Mouse (Mus musculus) G1E-ER4 (cell line): ENCODE data around the gene Abcg2. TPM values are rescaled to one million over a fixed set of nuclear protein-coding genes. Genes with fewer than 3 reads are reported as not detected.
"Not testable (repeated sequence)": the region's sequence is repeated elsewhere in the genome, so short reads cannot be mapped to it uniquely, and the experiment has no call there.

Experiments used
- GATA1 ChIP-seq: IDR thresholded peaks from one replicate; pipeline ENCODE4 v1.8.0; 2012; ENCODE audit warnings: low read length, inconsistent platforms
- polyA plus RNA-seq: library from polyadenylated mRNA; stranded (reverse); fragments of >175 nt; gene quantifications from 2 replicates; pipeline ENCODE4 v1.2.3, GENCODE M21; 2012

Abcg2 gene
- polyA plus RNA-seq, result 10.3 and 14.2 TPM in 2 replicates

GRCm38 (mm10) chr6:58584223-58584622, at the start of gene Abcg2:
Abcg2 (plus strand) TSS chr6:58584523.
- not testable (repeated sequence) for TF ChIP-seq GATA1

- TF ChIP-seq GATA1, result no peak
Measured at GRCm38 (mm10) chr6:58546816-58547215, 37.5 kb upstream of the Abcg2 start.

- no peak for TF ChIP-seq GATA1
Measured at GRCm38 (mm10) chr6:58596294-58596653, 12.0 kb downstream of the Abcg2 start.

GRCm38 (mm10) chr6:58606642-58607041, 22.3 kb downstream of the Abcg2 start:
- TF ChIP-seq GATA1, result no peak

GRCm38 (mm10) chr6:58608422-58608821, 24.1 kb downstream of the Abcg2 start:
- TF ChIP-seq GATA1, result no peak

- no peak for TF ChIP-seq GATA1
Measured at GRCm38 (mm10) chr6:58609919-58610759, 25.8 kb downstream of the Abcg2 start.

DNA sequence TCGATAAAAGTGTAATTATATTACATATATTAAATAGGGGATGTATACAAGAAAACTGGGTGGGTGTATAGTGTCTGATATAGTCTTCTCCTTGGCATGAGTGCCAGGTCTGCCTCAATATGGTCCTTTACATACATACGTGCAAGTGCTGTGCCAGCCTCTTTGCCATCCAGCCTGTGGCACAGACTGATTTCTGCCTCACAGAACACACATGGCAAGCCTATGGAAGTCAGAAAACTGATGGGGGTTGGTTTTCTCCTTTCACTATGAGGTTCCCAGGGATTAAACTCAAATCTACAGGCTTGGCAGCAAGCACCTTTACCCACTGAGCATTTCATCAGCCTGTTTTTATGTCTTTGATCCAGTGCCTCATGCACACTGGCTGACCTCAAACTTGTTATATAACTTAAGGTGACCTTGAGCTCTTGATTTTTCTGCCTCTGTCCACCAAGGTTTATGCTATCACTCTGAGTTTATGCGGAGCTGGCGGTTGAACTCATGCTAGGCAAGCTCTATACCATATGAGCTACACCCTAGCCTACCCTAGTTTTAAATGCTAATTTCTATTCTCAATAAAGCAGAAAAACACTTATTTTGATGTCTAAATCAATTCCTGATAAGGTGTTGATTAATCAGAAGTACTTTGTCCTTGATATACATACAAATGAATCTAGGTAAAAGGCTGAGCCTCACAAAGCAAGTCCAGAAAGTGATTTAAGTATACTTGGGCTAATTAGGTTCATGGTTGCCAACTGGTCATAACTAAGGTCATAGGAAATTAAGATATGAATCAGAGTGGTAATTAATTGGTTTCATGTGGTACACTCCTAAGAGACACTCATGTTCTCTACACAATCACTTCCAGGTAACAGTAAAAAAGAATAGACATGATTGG, 26.7 kb downstream of the Abcg2 start:
- TF ChIP-seq GATA1, result no peak

DNA sequence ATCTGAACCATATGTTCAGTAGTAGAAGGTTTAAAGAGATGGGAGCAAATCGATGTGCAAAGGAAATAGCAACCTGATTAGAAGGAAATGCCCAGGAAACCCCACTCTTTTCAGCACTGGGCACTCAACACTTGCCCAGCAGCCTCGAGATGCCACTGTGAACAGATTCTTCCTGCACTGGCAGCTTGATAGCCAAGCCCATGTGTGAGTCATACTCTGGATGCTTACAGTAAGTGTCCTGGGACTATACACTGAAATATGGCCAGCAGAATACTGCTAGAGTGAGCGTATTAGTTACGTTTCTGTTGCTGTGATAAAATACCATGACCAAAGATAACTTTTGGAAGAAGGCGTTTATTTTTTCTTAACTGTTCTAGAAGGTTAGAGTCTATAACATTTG, 39.8 kb downstream of the Abcg2 start:
- TF ChIP-seq GATA1, result no peak

GRCm38 (mm10) chr6:58629238-58629637, 44.9 kb downstream of the Abcg2 start:
- no peak for TF ChIP-seq GATA1

DNA sequence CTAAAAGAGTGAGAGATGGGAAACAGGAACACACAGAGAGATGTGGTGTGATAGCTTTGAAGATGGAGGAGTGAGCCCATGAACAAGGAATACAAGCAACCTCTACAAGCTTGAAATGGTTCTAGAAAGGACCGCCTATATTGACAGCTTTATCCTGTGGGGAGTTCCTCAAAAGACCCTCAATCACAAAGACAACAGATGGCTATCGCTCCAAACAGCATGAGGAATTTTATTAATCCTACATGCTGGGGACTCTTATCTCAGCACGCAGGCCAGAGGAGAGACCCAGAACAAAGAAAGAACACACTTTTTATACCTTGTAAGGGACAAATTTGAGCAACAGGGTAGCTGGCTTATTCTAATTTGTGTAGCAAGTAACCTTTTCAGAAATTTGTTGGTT, 48.1 kb downstream of the Abcg2 start:
- TF ChIP-seq GATA1, result peak; percentile 26

DNA sequence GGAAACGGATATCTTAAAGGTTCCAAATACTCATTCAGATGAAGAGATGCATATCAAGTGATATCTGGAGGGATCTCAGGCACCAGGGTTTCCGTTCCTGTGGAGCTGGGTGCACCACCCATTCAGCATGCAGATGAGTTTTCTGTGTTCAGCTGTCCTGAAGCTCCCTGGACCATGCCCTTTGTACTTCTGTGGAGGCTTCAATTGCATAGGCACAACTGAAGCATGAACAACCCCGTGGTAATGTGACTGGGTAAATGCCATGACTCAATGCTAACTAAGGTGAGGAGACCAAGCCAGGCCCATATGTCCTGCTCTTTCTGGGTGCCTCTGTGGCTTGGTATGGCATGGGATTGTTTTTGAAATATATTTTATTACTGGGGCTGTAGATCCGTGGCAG, 49.4 kb downstream of the Abcg2 start:
- no peak for TF ChIP-seq GATA1

DNA sequence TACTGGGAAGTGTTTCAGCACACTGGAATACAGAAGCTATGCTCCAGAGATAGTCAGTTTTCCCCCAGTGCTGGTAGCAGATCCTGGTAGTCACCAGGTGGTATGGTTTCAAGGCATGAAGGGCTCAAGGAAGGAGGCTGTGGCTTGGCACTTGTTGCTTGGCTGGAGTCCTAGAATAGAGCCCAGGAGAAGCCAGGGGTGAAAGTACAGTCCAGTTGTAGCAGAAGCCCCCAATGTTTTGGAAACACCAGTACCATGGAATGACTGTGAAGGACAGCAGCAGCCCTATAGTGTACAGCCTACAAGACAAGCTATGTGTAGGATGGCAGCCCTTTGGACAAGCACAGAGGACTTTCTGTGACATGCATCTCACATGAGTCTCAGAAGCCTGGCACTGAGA, 54.2 kb downstream of the Abcg2 start:
- no peak for TF ChIP-seq GATA1

DNA sequence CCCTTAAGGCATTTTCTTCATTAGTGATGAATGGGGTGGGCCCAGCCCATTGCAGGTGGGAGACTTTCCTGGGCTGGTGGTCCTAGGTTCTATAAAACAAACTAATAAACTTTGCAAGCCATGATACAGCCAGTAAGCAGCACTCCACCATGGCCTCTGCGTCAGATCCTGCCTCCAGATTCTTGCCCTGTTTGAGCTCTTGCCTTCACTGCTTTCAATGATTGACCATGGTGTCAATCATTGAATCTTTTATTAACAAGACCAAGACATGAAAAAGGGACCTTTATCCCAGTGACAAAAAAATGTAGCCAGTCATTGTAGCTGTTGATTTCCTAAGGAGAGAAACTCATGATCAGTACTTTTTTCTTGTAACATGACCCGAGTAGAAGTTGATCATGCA, 55.1 kb downstream of the Abcg2 start:
- TF ChIP-seq GATA1, result no peak

DNA sequence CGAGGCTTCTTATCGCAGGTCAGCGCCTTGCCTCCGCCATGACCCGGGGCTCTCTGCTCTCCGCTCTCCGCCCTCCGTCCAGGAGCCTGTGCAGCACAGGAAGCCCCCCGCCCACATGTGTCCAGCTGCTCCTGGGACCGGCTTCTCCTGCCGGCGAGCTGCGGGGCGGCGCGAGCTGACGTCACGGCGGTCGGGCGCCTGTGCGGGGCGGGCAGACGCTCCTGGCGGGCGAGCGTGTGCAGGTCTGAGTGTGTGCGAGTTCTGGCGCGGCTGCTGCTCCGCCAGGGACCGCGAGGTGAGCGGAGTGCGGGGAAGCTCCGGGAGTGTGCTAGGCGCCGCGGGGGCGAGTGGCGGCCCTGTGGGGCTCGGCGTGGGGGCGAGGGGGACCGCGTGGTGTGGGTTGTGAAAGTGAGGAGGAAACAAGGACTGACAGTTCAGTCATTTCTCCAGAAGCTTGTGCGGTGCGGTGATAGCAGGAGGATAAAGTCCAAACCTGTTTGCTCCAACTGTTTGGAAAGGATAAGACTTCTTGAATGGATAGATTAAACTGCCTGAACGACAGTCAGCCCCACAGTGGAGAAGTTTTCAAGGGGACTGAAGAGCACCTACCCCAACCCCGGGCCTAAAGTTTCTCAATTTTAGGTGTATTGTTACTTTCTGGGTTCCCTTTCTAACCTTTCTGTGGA, 56.2 kb downstream of the Abcg2 start:
- no peak for TF ChIP-seq GATA1

- TF ChIP-seq GATA1, result no peak
Measured at GRCm38 (mm10) chr6:58641056-58641799, 56.9 kb downstream of the Abcg2 start.
